Mouse (Mus musculus): Measurements from ENCODE around the gene Stard3. TPM values are rescaled to one million over a fixed set of nuclear protein-coding genes. Genes with fewer than 3 reads are reported as not detected.

Gene Stard3
- total and polyA plus RNA-seq, 3 experiments: 31.7 to 39.6 (median 33.9) TPM

- H3K4me3 ChIP-seq (replicated peaks in 1 of 3; ENCODE audit: low read depth in 2 of 3, low read length in 2 of 3, poor library complexity in 1 of 3): no peak overlapping the region
- TF ChIP-seq NELFE (IDR thresholded peaks at IDR 0.05; ENCODE audit: low read depth, low read length) (no peak), RAD21 (IDR thresholded peaks at IDR 0.05; ENCODE audit: low read depth, low read length) (no peak), SMC3 (IDR thresholded peaks at IDR 0.05; ENCODE audit: low read depth, low read length) (no peak), MYC (IDR thresholded peaks at IDR 0.05; ENCODE audit: low read depth, low read length) (no peak), POLR2AphosphoS2 (IDR thresholded peaks at IDR 0.05; ENCODE audit: low read depth, low read length) (no peak), RCOR1 (conservative IDR thresholded peaks at IDR 0.05; ENCODE audit: low read depth, low read length) (no peak), EP300 (IDR thresholded peaks at IDR 0.05; ENCODE audit: low read length) (no peak)
- in situ Hi-C loops (cut with MboI; ENCODE audit: low pct_ligation_motif_present, low pct_unique_long_range_greater_than_20kb, low sequenced_read_pairs): no loop called here
- H3K9ac ChIP-seq (ENCODE audit: insufficient read depth, low read depth): no peak overlapping the region
- no peak overlapping the region for H3K4me2 ChIP-seq (ENCODE audit: insufficient read depth, low read depth, poor library complexity, severe bottlenecking)
- DNase-seq (ENCODE audit: extremely low read depth): no peak
- H3K27ac ChIP-seq (ENCODE audit: insufficient read depth, low read depth): no peak overlapping the region
- H3K4me1 ChIP-seq (ENCODE audit: control insufficient read depth in 1 of 2, insufficient read depth in 2 of 2): no peaks in the 10 kb centered on the region; a peak in 2 of 4 replicates
- H3K9me3 ChIP-seq (replicated peaks; ENCODE audit: low read length): no peaks in the 10 kb centered on the region
- no peaks in the 10 kb centered on the region for H3K79me2 ChIP-seq (replicated peaks; ENCODE audit: control insufficient read depth, extremely low read depth, insufficient read depth, poor library complexity, severe bottlenecking)
- no peaks in the 10 kb centered on the region for H3K36me3 ChIP-seq (replicated peaks in 1 of 2; ENCODE audit: control insufficient read depth in 1 of 2, insufficient read depth in 1 of 2, low read length in 1 of 2)
- H3K27me3 ChIP-seq (replicated peaks): peaks cover 95% of the 10 kb centered on the region
- dilution Hi-C loops (cut with MboI; ENCODE audit: extremely low pct_ligation_motif_present, extremely low pct_unique_long_range_greater_than_20kb, low sequenced_read_pairs): no loop called here
Measured at GRCm38 (mm10) chr11:98418273-98418672, 60.1 kb downstream of the Stard3 start.

GRCm38 (mm10) chr11:98418939-98419547 is 60.9 kb downstream of the Stard3 start:
- Histone ChIP-seq H3K4me1 (ENCODE audit: control insufficient read depth in 1 of 2, insufficient read depth in 2 of 2) (no peaks in the 10 kb centered on the region; a peak in 2 of 4 replicates), H3K27ac (ENCODE audit: insufficient read depth, low read depth) (no peak overlapping the region), H3K9me3 (replicated peaks; ENCODE audit: low read length) (no peaks in the 10 kb centered on the region), H3K27me3 (replicated peaks) (peaks cover 95% of the 10 kb centered on the region), H3K4me2 (ENCODE audit: insufficient read depth, low read depth, poor library complexity, severe bottlenecking) (no peak overlapping the region), H3K9ac (ENCODE audit: insufficient read depth, low read depth) (no peak overlapping the region), H3K79me2 (replicated peaks; ENCODE audit: control insufficient read depth, extremely low read depth, insufficient read depth, poor library complexity, severe bottlenecking) (no peaks in the 10 kb centered on the region), H3K36me3 (replicated peaks in 1 of 2; ENCODE audit: control insufficient read depth in 1 of 2, insufficient read depth in 1 of 2, low read length in 1 of 2) (no peaks in the 10 kb centered on the region), H3K4me3 (replicated peaks in 1 of 3; ENCODE audit: low read depth in 2 of 3, low read length in 2 of 3, poor library complexity in 1 of 3) (no peak overlapping the region)
- in situ Hi-C loops (cut with MboI; ENCODE audit: low pct_ligation_motif_present, low pct_unique_long_range_greater_than_20kb, low sequenced_read_pairs) (no loop called here), dilution Hi-C loops (cut with MboI; ENCODE audit: extremely low pct_ligation_motif_present, extremely low pct_unique_long_range_greater_than_20kb, low sequenced_read_pairs) (no loop called here)
- TF ChIP-seq ZMIZ1 (IDR thresholded peaks at IDR 0.05; ENCODE audit: low read depth, low read length) (no peak), CHD2 (IDR thresholded peaks at IDR 0.05; ENCODE audit: low read length) (no peak), USF1 (IDR thresholded peaks at IDR 0.05; ENCODE audit: low read depth, low read length) (no peak), MAX (IDR thresholded peaks at IDR 0.05; ENCODE audit: low read length) (no peak), GABPA (IDR thresholded peaks at IDR 0.05; ENCODE audit: insufficient replicate concordance, low read depth, low read length) (no peak), ZC3H11A (IDR thresholded peaks at IDR 0.05; ENCODE audit: low read depth, low read length) (no peak), MXI1 (IDR thresholded peaks at IDR 0.05; ENCODE audit: low read depth, low read length) (no peak), MEF2A (IDR thresholded peaks at IDR 0.05; ENCODE audit: borderline replicate concordance, low read depth, low read length) (no peak), TCF12 (IDR thresholded peaks at IDR 0.05; ENCODE audit: low read depth, low read length) (no peak), NELFE (IDR thresholded peaks at IDR 0.05; ENCODE audit: low read depth, low read length) (no peak)
- no peak for DNase-seq (ENCODE audit: extremely low read depth)

All from CH12.LX (cell line).